Mouse (Mus musculus) right cerebral cortex, postnatal 10 days (tissue): Measurements from ENCODE around the gene Gm20388.
A peak's percentile ranks its signal among the peaks of the same experiment; 100 is the strongest.

Source experiments
- DNase-seq, 2 experiments: peaks; one replicate each; pipeline ENCODE4 v3.0.0; 2021; ENCODE audit warnings: low spot score in 2 of 2

Gm20388 gene

GRCm38 (mm10) chr8:120561539-120562435, 651.1 kb downstream of the Gm20388 start:
- peak in 1 of 2 experiments; percentile 52 for DNase-seq

- DNase-seq = no peak
Observed at GRCm38 (mm10) chr8:120562680-120563347, 652.2 kb downstream of the Gm20388 start.

DNA sequence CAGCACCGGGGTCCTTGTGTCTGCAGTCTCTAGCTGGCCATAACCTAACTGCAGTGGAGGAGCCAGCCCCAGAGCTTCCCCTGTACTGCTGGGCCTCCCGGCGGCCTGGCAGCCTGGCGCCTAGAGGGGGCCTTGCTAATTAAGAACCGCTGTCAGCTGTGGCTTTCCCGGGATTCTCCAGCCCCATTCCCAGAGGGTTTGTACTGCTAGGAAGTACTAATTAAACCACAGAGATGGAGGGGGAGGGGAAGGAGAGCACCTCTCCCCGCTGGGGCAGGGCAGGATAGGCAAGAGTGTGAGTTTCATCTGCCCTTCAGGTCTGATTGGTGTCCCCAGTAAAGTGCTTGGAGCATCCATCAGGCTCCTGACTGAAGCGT, 652.7 kb downstream of the Gm20388 start:
- no peak for DNase-seq

- DNase-seq = peak; percentile 86 to 87
Observed at GRCm38 (mm10) chr8:120563851-120564837, 653.5 kb downstream of the Gm20388 start.

DNA sequence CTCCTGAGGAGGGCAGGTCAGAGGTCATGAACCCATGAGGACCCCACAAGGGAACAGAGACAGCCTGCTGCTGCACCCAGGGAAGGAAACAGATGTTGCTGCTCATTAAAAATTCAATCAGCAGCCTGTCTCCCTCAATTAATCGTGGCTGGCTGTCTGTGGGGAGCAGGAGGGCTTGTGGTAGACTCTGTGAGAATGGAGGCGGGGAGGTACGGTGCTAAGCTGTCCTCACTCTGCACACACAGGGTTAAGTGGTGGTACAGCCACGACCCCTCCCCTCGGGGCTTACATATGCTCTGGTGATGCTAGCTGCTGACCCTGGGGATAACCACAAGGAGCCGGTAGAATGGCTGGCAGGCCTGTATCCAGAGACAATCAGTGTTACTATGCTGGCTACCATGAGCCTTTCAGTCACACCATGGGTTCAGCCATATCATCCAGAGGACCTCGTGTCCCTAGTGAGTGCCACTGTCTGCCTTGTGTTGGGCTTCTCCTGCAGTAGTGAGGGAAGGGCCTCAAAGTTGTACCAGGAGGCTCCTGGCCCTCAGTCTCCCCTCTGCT, 654.6 kb downstream of the Gm20388 start:
- DNase-seq = no peak

DNA sequence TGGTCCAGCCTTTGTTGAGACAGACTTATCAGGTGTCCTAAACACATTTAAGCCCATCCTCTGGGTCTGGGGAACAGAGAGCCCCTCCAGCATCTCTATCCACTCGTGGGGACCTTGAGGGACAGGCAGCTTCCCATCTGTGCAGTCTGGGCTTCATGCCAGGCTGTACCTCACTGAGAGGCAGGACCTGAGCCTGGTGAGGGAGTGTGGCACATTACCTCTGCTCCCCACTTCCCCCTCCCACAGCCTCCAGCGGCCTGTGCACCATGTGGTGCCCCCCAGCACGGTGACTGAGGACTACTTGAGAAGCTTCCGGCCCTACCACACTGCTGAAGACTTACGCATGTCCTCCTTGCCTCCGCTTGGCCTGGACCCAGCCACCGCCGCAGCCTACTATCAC, 656.0 kb downstream of the Gm20388 start:
- no peak for DNase-seq

GRCm38 (mm10) chr8:120567731-120568130, 657.1 kb downstream of the Gm20388 start:
- no peak for DNase-seq

GRCm38 (mm10) chr8:120568164-120568798, 657.6 kb downstream of the Gm20388 start:
- no peak for DNase-seq

DNA sequence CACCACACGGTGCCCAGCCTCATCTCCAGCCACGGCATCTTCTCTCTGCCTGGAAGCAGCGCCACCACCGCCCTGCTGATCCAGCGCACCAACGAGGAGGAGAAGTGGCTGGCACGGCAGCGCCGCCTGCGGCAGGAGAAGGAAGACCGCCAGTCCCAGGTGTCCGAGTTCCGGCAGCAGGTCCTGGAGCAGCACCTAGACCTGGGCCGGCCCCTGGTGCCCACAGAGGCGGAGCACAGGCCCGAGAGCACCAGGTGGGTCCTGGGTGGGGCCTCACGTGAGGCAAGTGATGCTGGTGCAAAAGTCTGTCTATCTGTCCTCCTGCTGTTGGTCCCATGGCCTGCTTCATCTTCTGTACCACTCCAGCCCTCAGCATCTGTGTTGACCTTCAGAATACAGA, 658.5 kb downstream of the Gm20388 start:
- DNase-seq = no peak

- DNase-seq = peak; percentile 82 to 85
Observed at GRCm38 (mm10) chr8:120569939-120570715, 659.5 kb downstream of the Gm20388 start.

DNA sequence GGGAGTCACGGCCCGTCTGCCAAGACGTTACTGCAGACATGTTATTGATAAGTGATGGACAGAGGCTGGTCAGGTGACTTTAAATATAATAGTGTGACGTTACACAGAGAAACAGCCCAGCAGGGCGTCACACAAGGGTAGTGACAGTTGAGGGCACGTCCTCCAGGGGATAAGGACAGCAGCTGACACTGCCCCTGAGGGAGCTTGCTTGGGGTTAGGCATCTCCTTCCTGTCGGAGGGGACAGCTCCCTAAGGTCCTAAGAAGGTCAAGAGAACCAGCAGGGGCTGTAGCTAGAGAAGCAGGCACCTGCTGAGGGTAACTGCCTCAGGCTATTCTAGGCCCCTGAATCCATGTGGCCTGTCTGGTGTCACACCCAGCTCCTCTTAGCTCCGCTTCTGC, 660.9 kb downstream of the Gm20388 start:
- no peak for DNase-seq

DNA sequence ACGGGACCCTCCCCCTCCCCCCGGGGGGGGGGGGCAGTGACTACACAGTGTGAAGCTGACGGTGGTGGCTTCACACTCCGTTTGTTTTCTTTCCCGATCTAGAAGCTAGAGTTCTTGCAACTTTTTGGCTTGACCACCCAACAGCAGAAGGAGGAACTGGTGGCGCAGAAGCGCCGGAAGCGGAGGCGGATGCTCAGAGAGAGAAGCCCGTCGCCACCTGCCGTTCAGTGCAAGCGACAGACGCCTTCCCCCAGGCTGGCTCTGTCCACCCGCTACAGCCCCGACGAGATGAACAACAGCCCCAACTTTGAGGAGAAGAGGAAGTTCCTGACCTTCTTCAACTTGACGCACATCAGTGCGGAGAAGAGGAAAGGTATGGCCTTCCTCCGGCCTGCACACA, 661.9 kb downstream of the Gm20388 start:
- DNase-seq = peak; percentile 81 to 83

GRCm38 (mm10) chr8:120573866-120574265, 663.2 kb downstream of the Gm20388 start:
- DNase-seq = no peak

GRCm38 (mm10) chr8:120574941-120575340, 664.3 kb downstream of the Gm20388 start:
- no peak for DNase-seq

DNA sequence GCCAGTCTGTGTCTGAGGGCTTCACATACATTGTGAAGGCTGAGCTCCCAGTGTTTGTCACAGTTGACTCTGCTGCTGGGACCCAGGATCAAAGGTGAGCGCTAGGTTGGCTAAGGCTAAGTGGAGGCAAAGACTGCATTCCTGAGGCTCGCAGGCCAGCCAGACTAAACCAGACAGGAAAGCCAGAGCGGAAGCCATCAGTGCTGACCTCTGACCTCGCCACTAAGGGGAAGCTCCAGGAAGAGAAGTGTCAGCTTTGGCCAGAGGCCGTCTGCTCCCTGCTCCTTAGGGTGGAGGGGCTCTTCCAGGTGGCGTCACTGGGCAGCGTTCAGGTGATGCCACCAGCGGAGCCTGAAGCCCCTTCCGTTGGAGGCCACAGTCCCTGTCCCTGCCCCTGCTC, 665.2 kb downstream of the Gm20388 start:
- DNase-seq = peak in 1 of 2 experiments; percentile 51

DNA sequence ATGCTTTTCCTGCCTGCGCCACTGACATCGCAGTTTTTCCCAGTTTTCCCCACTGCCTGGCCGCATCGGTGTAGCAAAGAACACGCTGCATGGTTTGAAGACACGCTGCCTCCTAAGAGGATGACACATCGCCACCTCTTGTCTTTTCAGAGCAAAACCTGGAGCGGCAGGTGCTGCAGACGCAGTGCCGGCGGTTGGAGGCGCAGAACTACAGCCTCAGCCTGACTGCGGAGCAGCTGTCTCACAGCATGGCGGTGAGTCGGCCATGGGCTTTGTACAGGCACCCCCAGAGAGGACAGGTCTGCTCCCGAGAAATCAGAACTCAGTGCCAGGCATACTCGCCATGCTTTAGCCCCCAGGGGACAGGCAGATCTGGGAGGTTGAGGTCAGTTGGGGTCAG, 667.2 kb downstream of the Gm20388 start:
- DNase-seq = no peak

DNA sequence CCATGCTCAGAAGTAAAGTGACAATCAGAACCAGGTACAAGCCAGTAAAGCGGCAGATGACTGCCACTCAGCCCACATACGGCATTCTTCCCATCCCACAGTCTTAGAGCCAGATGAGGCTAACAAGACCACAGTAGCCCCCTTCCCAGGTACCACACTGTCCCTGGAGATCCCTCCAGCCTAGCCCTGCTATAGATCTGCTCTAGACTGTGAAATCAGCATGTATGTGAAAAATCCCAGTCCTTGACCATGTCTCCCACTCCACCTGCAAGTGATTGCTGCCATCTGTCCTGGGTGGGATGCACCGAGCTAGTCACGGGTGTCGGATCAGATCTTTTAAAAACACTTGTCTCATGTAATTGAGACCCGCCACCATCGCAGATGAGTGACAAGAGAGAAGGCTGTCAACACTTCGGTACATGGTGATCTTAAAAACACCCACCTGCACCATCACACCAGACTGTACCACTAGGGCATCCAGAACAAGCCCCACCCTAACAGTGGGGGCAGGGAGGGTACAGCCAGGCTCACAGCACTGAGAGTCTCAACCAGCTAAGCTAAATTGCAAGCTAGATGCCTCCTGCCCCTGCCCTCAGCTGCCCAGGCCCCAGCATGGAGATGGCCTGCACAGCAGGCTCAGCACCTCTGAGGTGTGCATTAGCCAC, 669.8 kb downstream of the Gm20388 start:
- no peak for DNase-seq

DNA sequence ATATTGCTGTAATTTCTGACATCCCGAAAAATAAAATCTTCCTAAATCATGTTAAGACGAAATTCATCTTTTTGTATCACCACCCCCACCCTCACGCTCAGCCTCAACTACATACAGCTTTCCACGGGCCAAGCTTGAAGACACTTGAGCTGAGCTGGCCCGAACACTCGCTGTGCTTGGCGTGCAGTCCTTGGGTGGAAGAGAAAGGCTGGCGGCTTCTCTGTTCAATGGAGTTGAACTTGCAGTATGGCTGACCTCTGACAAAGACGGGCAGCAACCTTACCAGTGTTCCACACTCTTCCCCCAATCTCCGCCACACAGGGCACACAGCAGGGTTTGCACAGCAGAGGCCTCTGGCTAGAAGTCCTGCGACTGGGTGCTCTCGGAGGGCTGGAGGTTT, 670.7 kb downstream of the Gm20388 start:
- no peak for DNase-seq

DNA sequence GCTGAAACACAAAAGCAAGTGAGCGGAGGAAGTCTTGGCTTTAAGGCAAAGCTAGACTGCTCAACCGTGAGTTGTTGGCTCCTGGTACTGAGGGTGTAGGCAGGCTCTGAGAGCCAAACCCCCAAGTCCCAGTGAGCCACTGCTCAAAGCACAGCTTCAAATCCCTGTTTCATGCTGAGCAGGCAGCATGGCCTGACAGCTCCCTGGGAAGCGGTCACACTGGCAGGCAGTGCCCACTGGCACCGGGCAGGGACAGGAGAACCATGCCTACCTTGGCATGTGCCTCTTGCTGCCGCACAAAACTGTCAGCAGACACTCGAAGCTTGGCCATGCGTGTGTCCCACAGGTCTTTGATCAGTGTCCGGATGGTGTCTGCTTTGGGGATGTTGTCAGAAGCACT, 671.2 kb downstream of the Gm20388 start:
- no peak for DNase-seq

DNA sequence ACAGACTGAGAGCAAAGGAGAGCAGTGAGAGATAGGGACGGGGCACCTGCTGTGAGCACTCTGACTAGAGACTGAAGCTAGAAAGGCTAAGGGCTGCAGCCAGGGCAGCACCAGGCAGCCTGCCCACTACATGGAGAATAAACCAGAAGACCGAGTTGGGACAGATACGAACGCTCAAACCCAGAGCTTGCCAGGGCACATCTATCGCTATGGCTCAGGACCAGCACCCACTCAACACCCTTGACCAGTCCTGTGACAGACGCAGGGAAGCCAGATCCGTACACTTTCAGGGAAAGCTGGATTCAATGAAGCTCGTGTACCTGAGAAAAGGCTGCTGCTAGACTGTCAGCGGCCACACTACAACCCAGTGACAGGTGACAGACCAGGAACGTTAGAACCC, 674.9 kb downstream of the Gm20388 start:
- DNase-seq = no peak
